Mouse (Mus musculus) heart, embryonic 16.5 days (tissue): ENCODE results near the gene Tnks2. TPM values are rescaled to one million over a fixed set of nuclear protein-coding genes. Genes with fewer than 3 reads are reported as not detected.

Experiments
- ATAC-seq: fragments of 200-750 bp; cut with Nextera tagmentation; replicated peaks from 2 replicates; pipeline ENCODE4 v1.8.0; 2017; ENCODE audit warnings: moderate number of reproducible peaks; ENCODE audit not compliant: insufficient read depth, low FRiP score; ENCODE audit errors: extremely low read depth
- H3K27ac ChIP-seq: fragments of 300-500 bp; sonication (generic); 2 replicates; pipeline ENCODE4 v1.5.1; 2014; ENCODE audit warnings: mild to moderate bottlenecking, low read length, control low read depth, moderate library complexity
- H3K27me3 ChIP-seq: fragments of 300-500 bp; sonication (generic); 2 replicates; pipeline ENCODE4 v1.6.1; 2014; ENCODE audit warnings: low read length, mixed read lengths; ENCODE audit not compliant: control insufficient read depth, insufficient read depth
- H3K36me3 ChIP-seq: fragments of 300-500 bp; sonication (generic); 2 replicates; pipeline ENCODE4 v1.6.1; 2014; ENCODE audit not compliant: control insufficient read depth, insufficient read depth
- H3K4me1 ChIP-seq: fragments of 300-500 bp; sonication (generic); 2 replicates; pipeline ENCODE4 v1.6.1; 2014; ENCODE audit warnings: low read length, mixed read lengths; ENCODE audit not compliant: control insufficient read depth, insufficient read depth
- H3K4me2 ChIP-seq: fragments of 300-500 bp; sonication (generic); 2 replicates; pipeline ENCODE4 v1.6.1; 2014; ENCODE audit warnings: low read depth, mild to moderate bottlenecking, control low read depth, low read length
- H3K4me3 ChIP-seq: fragments of 300-500 bp; sonication (generic); 2 replicates; pipeline ENCODE4 v1.5.1; 2014; ENCODE audit warnings: mild to moderate bottlenecking, control low read depth, low read length
- H3K9ac ChIP-seq: fragments of 300-500 bp; sonication (generic); 2 replicates; pipeline ENCODE4 v1.6.1; 2014; ENCODE audit warnings: low read length, control low read depth
- H3K9me3 ChIP-seq: fragments of 300-500 bp; sonication (generic); replicated peaks from 2 replicates; pipeline ENCODE4 v1.6.1; 2016; ENCODE audit warnings: low read length; ENCODE audit not compliant: control insufficient read depth
- WGBS: fragments of 180-500 bp; shearing (Covaris S2); extraction: QIAGEN DNeasy Blood & Tissue Kit; methylation state at CpG from one replicate; pipeline ENCODE4 v1.1.7; 2014; 5-methylcytosine and 5-hydroxymethylcytosine counted together
- polyA plus RNA-seq: library from polyadenylated mRNA; unstranded; fragments of >200 nt; fragmentation: Nextera tagmentation; extraction: Ambion mirVana; gene quantifications from 2 replicates; pipeline ENCODE4 v1.2.1, GENCODE M21; 2015

Gene Tnks2
- polyA plus RNA-seq, 1 experiment from 2014 or later, result 25.8 TPM

DNA sequence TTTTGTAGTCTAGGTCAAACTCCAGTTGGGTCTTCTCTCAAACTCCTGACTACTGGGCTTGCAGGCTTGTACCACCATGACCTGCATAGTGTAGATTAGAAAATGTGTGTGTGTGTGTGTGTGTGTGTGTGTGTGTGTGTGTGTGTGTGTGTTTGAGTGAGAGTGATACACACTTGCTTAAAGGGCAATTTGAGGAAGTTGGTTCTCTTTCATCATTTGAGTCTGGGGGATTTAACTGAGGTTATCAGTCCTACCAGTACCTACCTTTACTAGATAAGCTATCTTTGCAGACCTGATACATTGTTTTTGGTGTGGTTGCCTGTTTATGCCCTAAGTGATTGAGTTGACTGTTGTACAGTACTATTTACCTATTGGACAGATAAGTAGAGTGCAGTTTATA lies 98.1 kb downstream of the Tnks2 start:
- no peaks in the 10 kb centered on the region for H3K9me3 ChIP-seq
- no peak overlapping the region for H3K27ac ChIP-seq
- no peak overlapping the region for H3K4me2 ChIP-seq
- no peaks in the 10 kb centered on the region for H3K36me3 ChIP-seq
- H3K9ac ChIP-seq, result no peak overlapping the region
- H3K27me3 ChIP-seq, result no peaks in the 10 kb centered on the region
- peaks cover 14% of the 10 kb centered on the region for H3K4me1 ChIP-seq
- no peak overlapping the region for H3K4me3 ChIP-seq
- ATAC-seq, result no peak

DNA sequence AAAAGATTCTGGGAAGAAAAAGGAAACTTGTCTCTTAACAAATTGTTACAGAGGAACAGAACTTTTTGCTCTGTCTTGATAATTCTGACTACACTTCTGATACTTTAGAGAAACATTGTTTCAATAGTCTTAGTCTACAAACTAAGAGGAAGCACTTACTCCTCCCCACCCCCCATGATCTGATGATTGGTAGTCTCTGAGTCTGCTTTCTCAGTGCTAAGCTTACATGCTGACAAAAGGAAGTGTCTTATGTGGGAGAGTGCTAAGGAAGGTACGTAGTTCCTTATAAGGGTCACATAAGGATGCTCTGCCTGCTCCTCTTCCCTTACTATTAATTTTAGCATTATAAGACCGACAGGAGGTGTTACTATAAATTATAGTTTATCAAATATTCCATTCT lies 98.6 kb downstream of the Tnks2 start:
- Histone ChIP-seq H3K9ac (no peak overlapping the region), H3K4me1 (peaks cover 10% of the 10 kb centered on the region; the same call in 1 of the 2 replicates), H3K27me3 (no peaks in the 10 kb centered on the region), H3K27ac (no peak overlapping the region), H3K9me3 (no peaks in the 10 kb centered on the region), H3K36me3 (no peaks in the 10 kb centered on the region), H3K4me3 (no peak overlapping the region), H3K4me2 (no peak overlapping the region)
- 66% methylated on average over 2 of the region's 2 CpGs for WGBS
- ATAC-seq, result no peak

DNA sequence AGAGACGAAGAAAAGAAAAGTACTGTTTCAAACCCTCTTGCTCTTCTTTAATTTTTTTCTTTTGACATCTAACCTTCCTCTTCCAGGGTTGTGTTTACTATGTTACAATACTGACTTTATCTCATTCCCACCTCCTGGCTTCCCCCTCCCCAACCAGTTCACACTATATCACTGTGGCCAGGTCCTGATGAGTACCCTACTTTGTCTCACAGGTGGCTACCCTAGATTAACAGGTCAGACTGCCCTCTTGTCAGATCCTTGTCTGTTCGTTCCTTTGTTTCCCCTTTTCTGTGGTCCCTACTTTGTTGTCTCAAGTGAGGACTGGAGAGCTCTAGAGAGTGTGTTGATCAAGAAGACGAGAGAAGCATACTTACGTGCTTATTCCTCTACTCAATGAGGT lies 102.3 kb downstream of the Tnks2 start:
- H3K4me2 ChIP-seq, result no peak overlapping the region
- no peaks in the 10 kb centered on the region for H3K9me3 ChIP-seq
- no peak overlapping the region for H3K4me3 ChIP-seq
- no peak overlapping the region for H3K27ac ChIP-seq
- no peak overlapping the region for H3K9ac ChIP-seq
- H3K27me3 ChIP-seq, result no peaks in the 10 kb centered on the region
- WGBS, result 88% methylated on average over 4 of the region's 4 CpGs
- no peaks in the 10 kb centered on the region for H3K36me3 ChIP-seq
- no peak for ATAC-seq
- no peaks in the 10 kb centered on the region for H3K4me1 ChIP-seq

DNA sequence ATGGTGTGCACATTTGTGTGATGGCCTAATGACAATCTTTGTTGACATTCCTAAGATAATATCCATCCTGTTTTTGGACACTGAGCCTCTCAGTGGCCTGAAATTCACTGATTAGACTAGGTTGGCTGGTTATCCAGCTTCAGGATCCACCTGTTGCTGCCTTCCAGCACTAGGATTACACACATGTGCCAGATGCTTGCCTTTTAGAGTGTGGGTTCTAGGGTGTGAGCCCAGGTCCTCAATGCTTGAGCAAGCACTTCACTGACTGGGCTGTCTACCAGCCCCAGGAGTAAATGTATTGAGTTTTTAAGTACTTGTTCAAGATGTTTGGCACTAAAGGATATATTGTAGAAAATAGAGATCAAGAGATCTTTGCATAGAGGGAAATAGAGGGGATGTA lies 104.0 kb downstream of the Tnks2 start:
- H3K4me2 ChIP-seq, result no peak overlapping the region
- no peak for ATAC-seq
- H3K9me3 ChIP-seq, result no peaks in the 10 kb centered on the region
- H3K27ac ChIP-seq, result no peak overlapping the region
- H3K4me1 ChIP-seq, result no peaks in the 10 kb centered on the region
- no peaks in the 10 kb centered on the region for H3K27me3 ChIP-seq
- no peak overlapping the region for H3K9ac ChIP-seq
- H3K4me3 ChIP-seq, result no peak overlapping the region
- no peaks in the 10 kb centered on the region for H3K36me3 ChIP-seq

DNA sequence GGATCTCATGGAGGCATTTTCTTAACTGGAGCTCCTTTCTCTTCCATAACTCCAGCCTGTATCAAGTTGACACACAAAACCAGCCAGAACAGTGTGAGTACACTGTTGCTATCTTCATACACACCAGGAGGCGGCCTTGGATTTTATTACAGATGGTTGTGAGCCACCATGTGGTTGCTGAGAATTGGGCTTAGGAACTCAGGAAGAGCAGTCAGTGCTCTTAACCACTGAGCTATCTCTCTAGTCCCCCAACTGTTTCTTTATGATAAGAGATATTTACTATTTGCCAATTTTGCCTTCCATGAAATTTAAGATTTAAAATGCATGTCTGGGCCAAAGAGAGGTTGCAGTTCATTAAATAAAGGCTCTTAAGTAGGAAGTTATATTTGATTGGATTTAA lies 106.0 kb downstream of the Tnks2 start:
- no peak overlapping the region for H3K4me2 ChIP-seq
- no peaks in the 10 kb centered on the region for H3K9me3 ChIP-seq
- H3K4me3 ChIP-seq, result no peak overlapping the region
- 93% methylated on average over 1 of the region's 1 CpGs for WGBS
- no peak overlapping the region for H3K27ac ChIP-seq
- no peaks in the 10 kb centered on the region for H3K27me3 ChIP-seq
- no peak for ATAC-seq
- no peaks in the 10 kb centered on the region for H3K36me3 ChIP-seq
- H3K4me1 ChIP-seq, result no peaks in the 10 kb centered on the region
- no peak overlapping the region for H3K9ac ChIP-seq

Other genes with a start within 250 kb of the Tnks2 start
- 105 and 117 TPM in 2 replicates for gene Ppp1r3c, start 97.6 kb upstream of the Tnks2 start, polyA plus RNA-seq
- 3.6 and 4.2 TPM in 2 replicates for gene Fgfbp3, start 85.4 kb downstream of the Tnks2 start, polyA plus RNA-seq
- 6.9 and 7.2 TPM in 2 replicates for gene Btaf1, start 91.8 kb downstream of the Tnks2 start, polyA plus RNA-seq